Mouse (Mus musculus) embryonic facial prominence, embryonic 13.5 days (tissue): ENCODE measurements around the gene Ugt1a8. TPM values are rescaled to one million over a fixed set of nuclear protein-coding genes. Genes with fewer than 3 reads are reported as not detected.

Experiments
- ATAC-seq: fragments of 200-750 bp; cut with Nextera tagmentation; 2 replicates; pipeline ENCODE4 v1.8.0; 2017; ENCODE audit warnings: low read depth; ENCODE audit not compliant: insufficient number of reproducible peaks, insufficient read depth, low FRiP score, low TSS enrichment
- H3K27ac ChIP-seq: fragments of 300-500 bp; sonication (generic); 2 replicates; pipeline ENCODE4 v1.5.1; 2015; ENCODE audit warnings: moderate library complexity, mild to moderate bottlenecking, inconsistent platforms
- H3K27me3 ChIP-seq: fragments of 300-500 bp; sonication (generic); 2 replicates; pipeline ENCODE4 v1.6.1; 2015; ENCODE audit warnings: mild to moderate bottlenecking, inconsistent platforms
- H3K36me3 ChIP-seq: fragments of 300-500 bp; sonication (generic); 2 replicates; pipeline ENCODE4 v1.6.1; 2015; ENCODE audit warnings: mild to moderate bottlenecking, inconsistent platforms
- H3K4me1 ChIP-seq: fragments of 300-500 bp; sonication (generic); 2 replicates; pipeline ENCODE4 v1.6.1; 2015; ENCODE audit warnings: inconsistent platforms
- H3K4me2 ChIP-seq: fragments of 300-500 bp; sonication (generic); 2 replicates; pipeline ENCODE4 v1.6.1; 2015; ENCODE audit warnings: moderate library complexity, mild to moderate bottlenecking, inconsistent platforms
- H3K4me3 ChIP-seq: fragments of 300-500 bp; sonication (generic); 2 replicates; pipeline ENCODE4 v1.5.1; 2015; ENCODE audit warnings: mild to moderate bottlenecking, inconsistent platforms
- H3K9ac ChIP-seq: fragments of 300-500 bp; sonication (generic); 2 replicates; pipeline ENCODE4 v1.6.1; 2015; ENCODE audit warnings: mild to moderate bottlenecking, inconsistent platforms
- H3K9me3 ChIP-seq: fragments of 300-500 bp; sonication (generic); 2 replicates; pipeline ENCODE4 v1.6.1; 2016; ENCODE audit warnings: inconsistent platforms
- WGBS: fragments of 180-500 bp; shearing (Covaris S2); methylation state at CpG from one replicate; pipeline ENCODE4 v1.1.7; 2015; ENCODE audit warnings: mixed read lengths; 5-methylcytosine and 5-hydroxymethylcytosine counted together
- polyA plus RNA-seq: library from polyadenylated mRNA; unstranded; fragments of >200 nt; fragmentation: Nextera tagmentation; extraction: Ambion mirVana; gene quantifications from 2 replicates; pipeline ENCODE4 v1.2.1, GENCODE M21; 2015

Ugt1a8 gene
- polyA plus RNA-seq, 1 experiment from 2014 or later = not detected

- Histone ChIP-seq H3K4me1 (no peaks in the 10 kb centered on the region), H3K4me2 (no peak overlapping the region), H3K4me3 (no peak overlapping the region), H3K27me3 (no peaks in the 10 kb centered on the region), H3K9me3 (peaks cover 44% of the 10 kb centered on the region), H3K27ac (no peak overlapping the region), H3K9ac (no peak overlapping the region), H3K36me3 (peaks cover 35% of the 10 kb centered on the region)
- WGBS = 84% methylated on average over 6 of the region's 6 CpGs
- no peak for ATAC-seq
Measured at GRCm38 (mm10) chr1:88257681-88258080, 170.1 kb downstream of the Ugt1a8 start.

- 72% methylated on average over 6 of the region's 6 CpGs for WGBS
- Histone ChIP-seq H3K4me3 (no peak overlapping the region), H3K4me2 (no peak overlapping the region), H3K4me1 (no peaks in the 10 kb centered on the region), H3K9ac (no peak overlapping the region), H3K36me3 (peaks cover 42% of the 10 kb centered on the region), H3K27ac (no peak overlapping the region), H3K27me3 (no peaks in the 10 kb centered on the region), H3K9me3 (peaks cover 41% of the 10 kb centered on the region)
- no peak for ATAC-seq
Measured at GRCm38 (mm10) chr1:88258361-88258760, 170.7 kb downstream of the Ugt1a8 start.

- no peak for ATAC-seq
- no peak overlapping the region for H3K4me3 ChIP-seq
- no peaks in the 10 kb centered on the region for H3K4me1 ChIP-seq
- peaks cover 36% of the 10 kb centered on the region for H3K9me3 ChIP-seq
- H3K9ac ChIP-seq = no peak overlapping the region
- WGBS = 74% methylated on average over 8 of the region's 8 CpGs
- peaks cover 49% of the 10 kb centered on the region for H3K36me3 ChIP-seq
- no peaks in the 10 kb centered on the region for H3K27me3 ChIP-seq
- no peak overlapping the region for H3K27ac ChIP-seq
- H3K4me2 ChIP-seq = no peak overlapping the region
Measured at GRCm38 (mm10) chr1:88258881-88259642, 171.4 kb downstream of the Ugt1a8 start.

- 78% methylated on average over 4 of the region's 4 CpGs for WGBS
Measured at GRCm38 (mm10) chr1:88259643-88260024, 172.0 kb downstream of the Ugt1a8 start.

GRCm38 (mm10) chr1:88260114-88260513 lies 172.5 kb downstream of the Ugt1a8 start:
- Histone ChIP-seq H3K9me3 (peaks cover 26% of the 10 kb centered on the region), H3K4me1 (no peaks in the 10 kb centered on the region), H3K4me2 (no peak overlapping the region), H3K9ac (no peak overlapping the region), H3K36me3 (peaks cover 59% of the 10 kb centered on the region), H3K4me3 (no peak overlapping the region), H3K27me3 (no peaks in the 10 kb centered on the region), H3K27ac (no peak overlapping the region)
- ATAC-seq = no peak
- WGBS = 82% methylated on average over 6 of the region's 6 CpGs

More at GRCm38 (mm10) chr1:88259643-88260024, 172.0 kb downstream of the Ugt1a8 start:
- ATAC-seq = no peak
- Histone ChIP-seq H3K4me2 (no peak overlapping the region), H3K4me3 (no peak overlapping the region), H3K36me3 (peaks cover 55% of the 10 kb centered on the region), H3K4me1 (no peaks in the 10 kb centered on the region), H3K9ac (no peak overlapping the region), H3K27me3 (no peaks in the 10 kb centered on the region), H3K9me3 (peaks cover 30% of the 10 kb centered on the region), H3K27ac (no peak overlapping the region)

- Histone ChIP-seq H3K27ac (no peak overlapping the region), H3K9me3 (peaks cover 23% of the 10 kb centered on the region), H3K9ac (no peak overlapping the region), H3K4me2 (no peak overlapping the region), H3K4me3 (no peak overlapping the region), H3K4me1 (no peaks in the 10 kb centered on the region), H3K36me3 (peaks cover 66% of the 10 kb centered on the region), H3K27me3 (no peaks in the 10 kb centered on the region)
- ATAC-seq = no peak
- WGBS = 85% methylated on average over 10 of the region's 10 CpGs
Measured at GRCm38 (mm10) chr1:88260604-88261377, 173.2 kb downstream of the Ugt1a8 start.

- Histone ChIP-seq H3K4me2 (no peak overlapping the region), H3K9ac (no peak overlapping the region), H3K27ac (no peak overlapping the region), H3K4me3 (no peak overlapping the region), H3K9me3 (peaks cover 17% of the 10 kb centered on the region; the same call in 1 of the 2 replicates), H3K4me1 (no peaks in the 10 kb centered on the region), H3K36me3 (peaks cover 75% of the 10 kb centered on the region), H3K27me3 (no peaks in the 10 kb centered on the region)
- WGBS = 87% methylated on average over 7 of the region's 7 CpGs
- ATAC-seq = peak; percentile 0; the same call in 1 of the 2 replicates
Measured at GRCm38 (mm10) chr1:88261706-88262105, 174.1 kb downstream of the Ugt1a8 start.

GRCm38 (mm10) chr1:88262255-88262654 lies 174.6 kb downstream of the Ugt1a8 start:
- ATAC-seq = peak; percentile 6; the same call in 1 of the 2 replicates
- no peaks in the 10 kb centered on the region for H3K4me1 ChIP-seq
- WGBS = 83% methylated on average over 4 of the region's 4 CpGs
- H3K27me3 ChIP-seq = no peaks in the 10 kb centered on the region
- H3K36me3 ChIP-seq = peaks cover 81% of the 10 kb centered on the region
- no peak overlapping the region for H3K27ac ChIP-seq
- no peak overlapping the region for H3K9ac ChIP-seq
- H3K4me2 ChIP-seq = no peak overlapping the region
- H3K9me3 ChIP-seq = peaks cover 15% of the 10 kb centered on the region; the same call in 1 of the 2 replicates
- no peak overlapping the region for H3K4me3 ChIP-seq

- ATAC-seq = no peak
- Histone ChIP-seq H3K36me3 (peaks cover 88% of the 10 kb centered on the region), H3K27ac (no peak overlapping the region), H3K4me3 (no peak overlapping the region), H3K4me2 (no peak overlapping the region), H3K27me3 (no peaks in the 10 kb centered on the region), H3K9ac (no peak overlapping the region), H3K9me3 (peaks cover 8% of the 10 kb centered on the region; the same call in 1 of the 2 replicates), H3K4me1 (no peaks in the 10 kb centered on the region)
- 70% methylated on average over 6 of the region's 6 CpGs for WGBS
Measured at GRCm38 (mm10) chr1:88262961-88263360, 175.3 kb downstream of the Ugt1a8 start.

GRCm38 (mm10) chr1:88263778-88264177 lies 176.2 kb downstream of the Ugt1a8 start:
- Histone ChIP-seq H3K9ac (no peak overlapping the region), H3K4me2 (no peak overlapping the region), H3K4me3 (no peak overlapping the region), H3K9me3 (0 out of 2 replicates have a peak, but pooled peaks cover 4% of the 10 kb centered on the region), H3K4me1 (no peaks in the 10 kb centered on the region), H3K27ac (no peak overlapping the region), H3K27me3 (no peaks in the 10 kb centered on the region), H3K36me3 (peaks cover 96% of the 10 kb centered on the region)
- 91% methylated on average over 5 of the region's 5 CpGs for WGBS
- ATAC-seq = no peak

GRCm38 (mm10) chr1:88264237-88264868 lies 176.7 kb downstream of the Ugt1a8 start:
- 89% methylated on average over 7 of the region's 7 CpGs for WGBS
- H3K4me3 ChIP-seq = no peak overlapping the region
- no peaks in the 10 kb centered on the region for H3K4me1 ChIP-seq
- no peaks in the 10 kb centered on the region for H3K27me3 ChIP-seq
- H3K9ac ChIP-seq = no peak overlapping the region
- H3K27ac ChIP-seq = no peak overlapping the region
- no peak overlapping the region for H3K4me2 ChIP-seq
- ATAC-seq = no peak
- H3K36me3 ChIP-seq = peaks cover 100% of the 10 kb centered on the region
- H3K9me3 ChIP-seq = 0 out of 2 replicates have a peak, but pooled peaks cover 4% of the 10 kb centered on the region
